Mouse (Mus musculus) kidney, adult 2 months (tissue): Measurements from ENCODE around the gene Npvf.

Source experiments
- CTCF ChIP-seq: fragments of 200-500 bp; conservative IDR thresholded peaks from 2 replicates; pipeline ENCODE4 v1.5.1; 2011; ENCODE audit warnings: low read depth, mild to moderate bottlenecking, control low read depth, low read length, moderate library complexity, mixed read lengths; ENCODE audit not compliant: insufficient read depth, insufficient read length
- POLR2A ChIP-seq: fragments of 200-500 bp; IDR thresholded peaks from one replicate; pipeline ENCODE4 v1.6.1; 2011; ENCODE audit warnings: low read depth, low read length, control low read depth

DNA sequence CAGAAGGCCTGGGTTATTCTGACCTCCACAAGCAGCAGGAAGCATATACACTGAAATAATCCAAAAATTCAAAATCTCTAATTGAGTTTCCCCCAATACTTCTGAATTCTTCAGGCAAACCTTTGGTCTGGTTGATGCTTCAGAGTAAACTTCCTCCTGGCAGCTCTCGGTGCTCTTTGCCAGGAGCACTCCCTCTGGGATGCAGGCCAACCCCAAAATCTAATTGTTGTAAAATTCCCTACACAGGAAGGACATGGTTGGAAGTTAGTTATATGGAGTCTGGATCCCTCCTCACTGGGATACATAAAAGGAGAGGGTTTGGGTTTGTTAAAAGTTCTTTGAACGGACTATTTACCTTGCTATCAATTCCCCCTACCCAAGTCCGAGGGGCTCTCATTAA, 9.5 kb downstream of the Npvf start:
- TF ChIP-seq CTCF (no peak), POLR2A (no peak)
